Mouse (Mus musculus) embryonic fibroblast, embryonic 13.5 days (primary cell): ENCODE results near the gene Trim33.

Experiments
- CTCF ChIP-seq: IDR thresholded peaks from 2 replicates; pipeline ENCODE4 v1.5.1; 2011; ENCODE audit warnings: mild to moderate bottlenecking, control low read depth, low read length, moderate library complexity, borderline replicate concordance; ENCODE audit not compliant: insufficient read depth
- POLR2A ChIP-seq: IDR thresholded peaks from 2 replicates; pipeline ENCODE4 v1.6.1; 2011; ENCODE audit warnings: low read depth, mild to moderate bottlenecking, control low read depth, low read length, moderate library complexity

DNA sequence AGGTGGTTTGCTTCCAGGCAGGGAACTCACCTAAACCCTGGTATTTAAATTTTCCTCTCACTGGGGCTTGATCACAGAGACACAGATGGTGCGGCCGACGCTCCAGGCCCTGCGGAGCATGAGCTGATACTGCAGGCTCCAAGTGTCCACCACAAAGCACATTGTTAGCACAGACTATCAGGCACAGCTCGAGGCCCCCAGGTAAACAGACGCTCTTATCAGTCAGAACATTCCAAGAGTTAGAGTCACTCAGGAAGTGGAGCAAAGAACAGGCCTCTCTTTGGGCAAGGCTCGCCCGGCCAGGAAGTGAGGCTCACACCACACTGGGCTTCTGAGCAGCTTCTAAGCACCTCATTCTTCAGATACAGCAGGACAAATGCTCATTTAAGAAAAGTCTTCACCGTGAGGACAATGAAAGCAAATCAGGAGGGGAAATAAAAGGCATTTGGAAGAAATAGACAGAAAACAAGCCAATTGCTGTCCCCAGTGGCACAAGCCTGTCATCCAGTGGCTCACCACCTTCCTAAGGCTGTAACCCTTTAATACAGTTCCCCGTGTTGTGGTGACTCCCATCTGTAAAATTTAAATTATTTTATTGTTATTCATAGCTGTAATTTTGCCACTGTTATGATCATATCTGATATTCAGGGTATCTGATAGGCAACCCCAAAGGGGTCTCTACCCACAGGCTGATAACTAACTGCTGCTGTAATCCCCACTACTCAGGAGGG is 22.8 kb upstream of the Trim33 start:
- TF ChIP-seq CTCF = no peak
- no peak for TF ChIP-seq POLR2A
